Mouse (Mus musculus): ENCODE results near the gene Eps8l1. TPM values are rescaled to one million over a fixed set of nuclear protein-coding genes. Genes with fewer than 3 reads are reported as not detected.

Eps8l1 gene
- total RNA-seq, 2 experiments from 2014 or later, result 3.1 to 4.9 TPM

GRCm38 (mm10) chr7:4526341-4527301 lies 66.1 kb downstream of the Eps8l1 start:
- intact Hi-C loops (cut with DNase I), result loop anchor here (2.0 kb wide), 2 partner anchors 46 to 96 kb away; no protein-coding TSS in a partner anchor
- peak; percentile 81 to 89 for DNase-seq

DNA sequence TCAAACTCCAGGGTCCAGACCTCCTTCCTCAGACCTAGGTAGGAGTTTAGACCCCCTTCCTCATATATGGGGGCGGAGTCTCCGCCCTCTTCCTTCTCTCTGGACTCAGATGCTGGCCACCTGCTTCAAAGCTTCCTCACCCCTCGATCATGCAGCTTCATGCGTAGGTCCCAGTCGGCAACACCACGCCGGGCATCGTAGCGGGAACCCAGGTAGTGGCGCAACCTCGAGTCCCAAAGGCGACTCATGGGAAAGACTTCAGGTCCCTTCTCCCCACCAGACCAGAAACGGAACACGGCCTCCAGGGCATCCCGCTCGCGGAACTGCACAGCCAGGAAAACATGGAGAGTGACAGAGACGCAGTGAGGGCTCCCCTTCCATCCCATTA lies 66.8 kb downstream of the Eps8l1 start:
- DNase-seq, result no peak
- intact Hi-C loops (cut with DNase I), result loop anchor here (2.0 kb wide), 2 partner anchors 46 to 96 kb away; no protein-coding TSS in a partner anchor

Small RNA genes lying within 50 kb of the gene (microRNA-seq; reads per million reads assigned to microRNA genes)
- gene Gm24605, result 0 reads per million in 2 experiments

Other genes with a start within 250 kb of the Eps8l1 start
- under 1 TPM; 0.66 to 0.98 TPM for gene Lilra5, start 222.9 kb upstream of the Eps8l1 start, total RNA-seq (2021)
- gene Ncr1, start 123.0 kb upstream of the Eps8l1 start, total RNA-seq (2021), result not detected
- gene Gp6, start 62.9 kb upstream of the Eps8l1 start, total RNA-seq (2021), result under 1 TPM in 1 of 2 experiments, not detected in 1; 0.10 TPM
- 10 to 100 TPM; 31.0 to 32.1 TPM for gene Rdh13, start 15.0 kb upstream of the Eps8l1 start, total RNA-seq (2021)
- gene Ppp1r12c, start 41.0 kb downstream of the Eps8l1 start, total RNA-seq (2021), result 10 to 100 TPM; 76.0 to 82.1 TPM
- gene Tnnt1, start 55.7 kb downstream of the Eps8l1 start, total RNA-seq (2021), result 10 to 100 TPM; 25.4 to 33.6 TPM
- gene Tnni3, start 63.6 kb downstream of the Eps8l1 start, total RNA-seq (2021), result 1,000 to 10,000 TPM; 7,272 to 7,308 TPM
- 1 to 10 TPM; 1.8 to 1.9 TPM for gene Dnaaf3, start 71.8 kb downstream of the Eps8l1 start, total RNA-seq (2021)
- gene Syt5, start 86.9 kb downstream of the Eps8l1 start, total RNA-seq (2021), result 1 to 10 TPM; 1.4 to 1.9 TPM
- gene Ptprh, start 143.4 kb downstream of the Eps8l1 start, total RNA-seq (2021), result not detected
- 1 to 10 TPM; 6.8 to 7.4 TPM for gene Tmem86b, start 170.7 kb downstream of the Eps8l1 start, total RNA-seq (2021)
- 10 to 100 TPM; 73.7 to 78.8 TPM for gene Ppp6r1, start 198.3 kb downstream of the Eps8l1 start, total RNA-seq (2021)
- gene Hspbp1, start 224.4 kb downstream of the Eps8l1 start, total RNA-seq (2021), result 10 to 100 TPM; 29.2 to 33.7 TPM
- gene Brsk1, start 229.9 kb downstream of the Eps8l1 start, total RNA-seq (2021), result 1 to 10 TPM; 1.6 to 1.8 TPM

Data from heart, postnatal 14 days (tissue).